Mouse (Mus musculus): ENCODE results near the gene Cnot10.

Gene Cnot10

GRCm38 (mm10) chr9:114549117-114549516 is 90.9 kb downstream of the Cnot10 start:
- DNase-seq (ENCODE audit: low read depth, low spot score), result no peak

GRCm38 (mm10) chr9:114548496-114548895 is 91.5 kb downstream of the Cnot10 start:
- DNase-seq (ENCODE audit: low read depth, low spot score), result no peak

GRCm38 (mm10) chr9:114547643-114548077 is 92.3 kb downstream of the Cnot10 start:
- no peak for DNase-seq (ENCODE audit: low read depth, low spot score)

GRCm38 (mm10) chr9:114546765-114547164 is 93.2 kb downstream of the Cnot10 start:
- no peak for DNase-seq (ENCODE audit: low read depth, low spot score)

- no peak for DNase-seq (ENCODE audit: low read depth, low spot score)
These were observed 95.1 kb downstream of the Cnot10 start for GRCm38 (mm10) chr9:114544754-114545393.

- DNase-seq (ENCODE audit: low read depth, low spot score), result no peak
These were observed 95.9 kb downstream of the Cnot10 start for GRCm38 (mm10) chr9:114543882-114544753.

GRCm38 (mm10) chr9:114541279-114541741 is 98.7 kb downstream of the Cnot10 start:
- DNase-seq (ENCODE audit: low read depth, low spot score), result no peak

GRCm38 (mm10) chr9:114538996-114539563 is 100.9 kb downstream of the Cnot10 start:
- DNase-seq (ENCODE audit: low read depth, low spot score), result no peak

- DNase-seq (ENCODE audit: low read depth, low spot score), result no peak
These were observed 103.4 kb downstream of the Cnot10 start for GRCm38 (mm10) chr9:114536628-114537027.

Data from embryo, embryonic 11.5 days (tissue).